In genomic region chr1:74376396-74376795, GRCm38 (mm10) we compare ENCODE assay signal across 11 mouse cellular contexts. TPM values are rescaled to one million over a fixed set of nuclear protein-coding genes. Genes with fewer than 3 reads are reported as not detected.
DNase-seq lines count a peak whose midpoint lies in the region; ATAC-seq and TF ChIP-seq lines count a peak whose summit lies in the region.
"Had no signal": no experiment of that assay in that cellular context is flagged by ENCODE, and none has a peak within 500 bp of the region (broad histone marks: within the 10 kb centered on the region; RNA-seq: fewer than 3 reads in every experiment).

No protein-coding gene starts in this region.

- 73% methylated on average over 4 of the region's 4 CpGs for WGBS in kidney, adult 2 months
- WGBS in kidney, embryonic 14.5 days = 72% methylated on average over 4 of the region's 4 CpGs

- H3K4me3 ChIP-seq in kidney, adult 2 months (ENCODE audit: insufficient read depth, low read depth, low read length) = no peak overlapping the region
- H3K4me3 ChIP-seq in kidney, embryonic 14.5 days (ENCODE audit: low read length) = no peak overlapping the region
- H3K4me3 ChIP-seq in E14TG2a.4 (replicated peaks; ENCODE audit: low read length) = peak overlapping the region; percentile 50
- H3K4me3 ChIP-seq in bone marrow macrophage, adult 2 months (ENCODE audit: insufficient read depth, low read length) = peak overlapping the region; percentile 77

- H3K4me2 ChIP-seq in kidney, embryonic 14.5 days (replicated peaks; ENCODE audit: low read depth, low read length) = no peak overlapping the region

- no peak for TF ChIP-seq CTCF in kidney, adult 2 months (conservative IDR thresholded peaks at IDR 0.05; ENCODE audit: insufficient read depth, insufficient read length, low read depth, low read length)
- no peak for TF ChIP-seq CTCF in E14TG2a.4 (conservative IDR thresholded peaks at IDR 0.05; ENCODE audit: low read length)
- TF ChIP-seq CTCF in bone marrow macrophage, adult 2 months (IDR thresholded peaks at IDR 0.05; ENCODE audit: low read depth, low read length) = no peak

- H3K9ac ChIP-seq in kidney, embryonic 14.5 days (ENCODE audit: low read depth, low read length) = no peak overlapping the region

- TF ChIP-seq POLR2A in kidney, adult 2 months (IDR thresholded peaks at IDR 0.05; ENCODE audit: low read depth, low read length) = no peak
- TF ChIP-seq POLR2A in bone marrow macrophage, adult 2 months (IDR thresholded peaks at IDR 0.05; ENCODE audit: borderline replicate concordance, low read depth, low read length) = no peak

- DNase-seq in adrenal gland, adult (ENCODE audit: inconsistent age in 2 of 2, low spot score in 1 of 2) = peak; percentile 76 to 90
- DNase-seq in adrenal gland, postnatal 4 days (ENCODE audit: low spot score in 2 of 2) = no peak
- DNase-seq in kidney, adult 2 months = peak; percentile 20
- no peak for DNase-seq in urinary bladder, postnatal 14 days (ENCODE audit: low spot score)
- DNase-seq: cerebellum, postnatal 25 days; liver had no signal

- no peaks in the 10 kb centered on the region for H3K36me3 ChIP-seq in kidney, adult 2 months (ENCODE audit: control insufficient read depth, insufficient read depth, low read length)
- no peaks in the 10 kb centered on the region for H3K36me3 ChIP-seq in kidney, embryonic 14.5 days (ENCODE audit: control insufficient read depth, insufficient read depth, low read length)
- no peaks in the 10 kb centered on the region for H3K36me3 ChIP-seq in E14TG2a.4 (ENCODE audit: insufficient read depth, low read length)

- ATAC-seq in kidney, embryonic 14.5 days (ENCODE audit: low FRiP score, low TSS enrichment) = no peak
- no peak for ATAC-seq in inflammation-experienced regulatory T-cells, adult 6 months
- ATAC-seq: intestine, postnatal 0 days had no signal

- H3K9me3 ChIP-seq in kidney, embryonic 14.5 days (ENCODE audit: control insufficient read depth, low read length) = no peaks in the 10 kb centered on the region
- H3K9me3 ChIP-seq in E14TG2a.4 (ENCODE audit: low read length) = no peaks in the 10 kb centered on the region

- H3K4me1 ChIP-seq in kidney, adult 2 months (ENCODE audit: control insufficient read depth, insufficient read depth, low read length) = no peaks in the 10 kb centered on the region
- 0 out of 2 replicates have a peak, but pooled peaks cover 2% of the 10 kb centered on the region for H3K4me1 ChIP-seq in kidney, embryonic 14.5 days (ENCODE audit: control insufficient read depth, insufficient read depth, low read length)
- H3K4me1 ChIP-seq in E14TG2a.4 (replicated peaks; ENCODE audit: low read depth, low read length) = peaks cover 56% of the 10 kb centered on the region
- peaks cover 58% of the 10 kb centered on the region for H3K4me1 ChIP-seq in bone marrow macrophage, adult 2 months (ENCODE audit: control insufficient read depth, insufficient read depth, low read length)

- no peaks in the 10 kb centered on the region for H3K27me3 ChIP-seq in kidney, adult 2 months (replicated peaks; ENCODE audit: control insufficient read depth, insufficient read depth, low read length)
- no peaks in the 10 kb centered on the region for H3K27me3 ChIP-seq in kidney, embryonic 14.5 days (ENCODE audit: control insufficient read depth, insufficient read depth, low read length)
- H3K27me3 ChIP-seq in E14TG2a.4 (ENCODE audit: insufficient read depth, low read length) = peaks cover 14% of the 10 kb centered on the region

- no peak overlapping the region for H3K27ac ChIP-seq in kidney, adult 2 months (ENCODE audit: insufficient read depth, low read depth, low read length)
- H3K27ac ChIP-seq in kidney, embryonic 14.5 days (ENCODE audit: low read depth, low read length) = no peak overlapping the region
- H3K27ac ChIP-seq in bone marrow macrophage, adult 2 months (ENCODE audit: insufficient read depth, low read depth, low read length) = peak overlapping the region; percentile 92

RNA-seq across cellular contexts. Expression of gene Slc11a1, which starts 1.4 kb away (rescaled TPM):
- total RNA-seq in adrenal gland, postnatal 4 days (2021) = 10 to 100 TPM; 10.2 to 13.6 TPM
- 13.4 and 15.3 TPM in 2 replicates for polyA plus RNA-seq in kidney, adult 2 months (2012; rRNA removed)
- polyA plus RNA-seq in kidney, embryonic 14.5 days (2014; fragmentation: Nextera tagmentation; extraction: Ambion mirVana) = 2.0 and 5.2 TPM in 2 replicates
- 539 and 588 TPM in 2 replicates for polyA plus RNA-seq in bone marrow macrophage, adult 2 months (2012; ENCODE audit: insufficient read depth, insufficient read length, missing spikeins)
- polyA plus RNA-seq in inflammation-experienced regulatory T-cells, adult 6 months (2017; shearing (Covaris generic)) = 1 to 10 TPM in 2 of 3 experiments, under 1 TPM in 1; 0.97 to 1.7 (median 1.3) TPM

RNA-seq across cellular contexts. Expression of gene Catip, which starts 14.5 kb away (rescaled TPM):
- under 1 TPM; 0.48 to 0.50 TPM for total RNA-seq in adrenal gland, postnatal 4 days (2021)
- 0.33 and 0.43 TPM in 2 replicates for polyA plus RNA-seq in kidney, adult 2 months (2012; rRNA removed)
- polyA plus RNA-seq in kidney, embryonic 14.5 days (2014; fragmentation: Nextera tagmentation; extraction: Ambion mirVana) = 0.44 and 0.79 TPM in 2 replicates
- 0.60 and 0.76 TPM in 2 replicates for polyA plus RNA-seq in bone marrow macrophage, adult 2 months (2012; ENCODE audit: insufficient read depth, insufficient read length, missing spikeins)
- not detected for polyA plus RNA-seq in inflammation-experienced regulatory T-cells, adult 6 months (2017; shearing (Covaris generic))

RNA-seq across cellular contexts. Expression of gene Ctdsp1, which starts 14.9 kb away (rescaled TPM):
- 100 to 1,000 TPM; 156 to 162 TPM for total RNA-seq in adrenal gland, postnatal 4 days (2021)
- 185 and 187 TPM in 2 replicates for polyA plus RNA-seq in kidney, adult 2 months (2012; rRNA removed)
- polyA plus RNA-seq in kidney, embryonic 14.5 days (2014; fragmentation: Nextera tagmentation; extraction: Ambion mirVana) = 66.7 and 86.0 TPM in 2 replicates
- 119 and 123 TPM in 2 replicates for polyA plus RNA-seq in bone marrow macrophage, adult 2 months (2012; ENCODE audit: insufficient read depth, insufficient read length, missing spikeins)
- polyA plus RNA-seq in inflammation-experienced regulatory T-cells, adult 6 months (2017; shearing (Covaris generic)) = 10 to 100 TPM; 28.8 to 39.0 (median 36.1) TPM

RNA-seq across cellular contexts. Expression of gene Vil1, which starts 32.8 kb away (rescaled TPM):
- total RNA-seq in adrenal gland, postnatal 4 days (2021) = 1 to 10 TPM; 1.6 to 7.1 TPM
- 69.8 and 75.0 TPM in 2 replicates for polyA plus RNA-seq in kidney, adult 2 months (2012; rRNA removed)
- polyA plus RNA-seq in kidney, embryonic 14.5 days (2014; fragmentation: Nextera tagmentation; extraction: Ambion mirVana) = 2.8 and 6.7 TPM in 2 replicates
- polyA plus RNA-seq in bone marrow macrophage, adult 2 months (2012; ENCODE audit: insufficient read depth, insufficient read length, missing spikeins) = not detected in 2 replicates
- under 1 TPM in 2 of 3 experiments, not detected in 1; 0.26 to 0.41 TPM for polyA plus RNA-seq in inflammation-experienced regulatory T-cells, adult 6 months (2017; shearing (Covaris generic))

Comparison
In these comparisons a context has a peak if more than half of its experiments do, and no peak if none do; other contexts are left out.
1. DNase-seq: peak in adrenal gland, adult (2 of 2) and kidney, adult 2 months (single experiment); none in adrenal gland, postnatal 4 days (0 of 2) and urinary bladder, postnatal 14 days (single experiment).
2. H3K4me3 ChIP-seq: peak in E14TG2a.4 (single experiment) and bone marrow macrophage, adult 2 months (single experiment); none in kidney, adult 2 months (single experiment) and kidney, embryonic 14.5 days (single experiment).
3. RNA of gene Slc11a1, which starts 1.4 kb away (polyA plus RNA-seq): 539 to 588 TPM in bone marrow macrophage, adult 2 months; 13.4 to 15.3 TPM in kidney, adult 2 months, 2.0 to 5.2 TPM in kidney, embryonic 14.5 days and 0.97 to 1.7 TPM in inflammation-experienced regulatory T-cells, adult 6 months; every median in the first group is over 10 times any median in the second.